Mouse (Mus musculus) A20 (cell line): ENCODE data around the gene Kcnip3.

Source experiments
- DNase-seq: peaks from one replicate; pipeline ENCODE4 v3.0.0-alpha.2; 2011; ENCODE audit warnings: low read depth, low spot score

Kcnip3 gene

GRCm38 (mm10) chr2:127518273-127518672 is 3.6 kb downstream of the Kcnip3 start:
- no peak for DNase-seq

DNA sequence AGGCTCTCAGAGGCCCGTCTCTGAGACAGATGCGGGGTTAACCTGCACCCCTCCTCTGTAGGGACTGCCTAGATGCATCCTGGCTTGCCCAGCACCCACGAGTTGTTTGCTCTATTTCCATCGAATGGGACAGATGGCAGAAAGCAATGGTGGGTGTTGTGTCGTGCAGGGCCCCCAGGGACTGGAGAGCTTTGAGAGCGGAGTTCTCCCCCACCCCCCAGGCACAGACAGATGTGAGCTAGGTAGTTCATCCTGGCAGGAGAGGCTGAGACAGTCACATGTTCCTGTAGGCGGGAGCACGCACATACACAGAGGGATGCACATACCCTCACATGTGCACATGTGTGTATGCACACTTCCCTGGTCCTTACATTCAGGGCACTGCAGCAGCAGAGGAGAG is 4.8 kb downstream of the Kcnip3 start:
- no peak for DNase-seq

DNA sequence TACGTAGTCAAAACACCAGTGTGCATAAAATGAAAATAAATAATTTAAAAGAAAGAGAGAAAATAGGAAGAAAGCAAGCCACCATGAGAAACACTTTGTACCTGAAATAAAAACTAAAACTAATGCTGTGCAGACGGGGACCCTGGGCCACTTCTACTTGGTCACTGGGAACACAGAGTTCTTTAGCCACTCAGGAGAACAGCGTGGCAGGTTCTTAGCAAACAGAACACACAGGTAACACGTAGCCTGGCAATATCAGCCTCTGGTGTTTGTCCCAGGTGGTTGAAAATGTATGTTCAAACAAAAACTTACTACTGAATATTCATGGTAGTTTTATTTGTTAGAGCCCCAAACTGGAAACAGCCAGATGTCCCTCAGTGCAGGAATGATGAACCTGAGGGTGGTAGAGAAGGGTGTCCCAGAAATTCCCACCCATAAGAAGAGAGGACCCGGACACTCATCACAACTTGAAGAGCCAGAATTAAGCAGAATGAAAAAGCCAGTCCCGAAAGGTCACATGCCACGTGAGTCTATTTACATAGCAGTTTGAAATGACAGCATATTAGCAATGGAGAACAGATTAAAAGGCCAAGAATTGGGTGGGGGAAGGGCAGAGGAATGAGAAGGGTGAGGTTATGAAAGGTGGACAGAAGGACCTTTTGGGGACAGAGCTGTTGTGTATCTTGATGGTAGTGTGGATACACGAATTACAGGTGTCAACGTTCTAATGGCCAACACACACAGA is 7.3 kb downstream of the Kcnip3 start:
- no peak for DNase-seq

DNA sequence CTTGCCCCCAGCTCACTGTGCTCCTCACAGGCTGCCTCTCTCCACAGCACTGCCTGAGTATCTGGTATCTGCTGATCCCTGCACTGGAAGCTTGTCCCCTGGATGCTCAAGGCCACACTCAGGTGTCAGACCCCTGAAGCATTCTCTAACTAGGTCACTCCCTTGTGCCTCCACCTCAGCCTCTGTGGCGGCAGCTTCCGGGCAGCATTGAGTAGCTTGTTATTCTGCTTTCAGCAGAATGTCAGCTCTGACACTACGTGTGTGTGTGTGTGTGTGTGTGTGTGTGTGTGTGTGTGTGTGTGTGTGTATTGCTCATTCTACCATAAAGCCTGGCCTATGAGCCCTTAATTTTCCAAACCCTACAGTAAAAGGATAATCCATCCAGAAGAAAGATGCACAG is 8.7 kb downstream of the Kcnip3 start:
- no peak for DNase-seq

DNA sequence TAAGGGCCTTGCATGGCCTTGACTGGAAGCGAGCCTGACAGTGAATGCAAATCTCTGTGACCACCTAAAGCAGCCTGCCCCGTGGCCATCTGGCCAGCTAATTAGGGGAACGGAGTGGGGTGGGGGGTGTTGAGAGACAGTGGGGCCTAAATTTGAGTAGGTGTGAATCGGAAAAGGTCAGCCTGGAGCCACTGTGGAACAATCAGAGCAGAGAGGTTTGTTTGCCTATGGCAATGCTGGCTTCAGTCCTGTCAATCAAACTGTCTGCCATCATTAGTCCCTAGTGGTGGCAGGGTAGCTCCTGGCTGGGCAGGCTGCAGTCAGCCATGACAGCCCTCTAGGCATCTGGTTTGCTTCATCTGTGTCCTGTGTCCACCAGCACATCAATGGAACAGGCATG is 10.5 kb downstream of the Kcnip3 start:
- no peak for DNase-seq

DNA sequence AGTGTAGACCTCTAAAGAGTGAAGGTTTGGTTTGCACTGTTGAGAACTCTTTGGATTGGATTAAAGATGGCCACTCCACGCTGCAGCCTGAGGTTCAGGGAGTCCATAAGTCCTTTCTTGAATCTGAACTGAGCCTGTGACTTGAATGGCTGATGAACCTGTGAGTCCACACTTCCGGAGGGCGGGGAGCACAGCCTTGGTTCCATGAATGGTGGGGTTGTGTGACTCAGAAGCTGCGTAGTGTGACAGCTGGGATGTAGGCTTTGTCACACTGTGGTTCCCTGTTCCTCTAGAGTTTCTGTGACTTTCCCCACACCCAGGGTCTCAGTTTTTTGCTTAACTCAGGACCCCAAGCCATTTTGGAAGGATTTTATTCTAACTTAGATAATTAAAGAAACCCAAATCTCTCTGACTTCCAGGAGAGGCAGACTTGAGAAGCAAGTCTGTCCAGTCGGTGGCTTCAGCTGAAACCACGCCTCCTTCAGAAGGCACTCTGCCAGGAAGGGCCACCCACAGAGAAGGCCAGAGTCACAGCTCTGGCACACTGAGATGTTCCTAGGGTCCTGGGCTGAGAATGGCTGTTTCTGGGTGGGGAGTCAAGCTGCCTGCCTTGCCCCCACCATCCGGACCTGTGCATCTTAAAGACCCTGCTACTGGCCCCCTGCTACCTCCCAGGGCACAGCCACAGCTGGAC is 13.8 kb downstream of the Kcnip3 start:
- no peak for DNase-seq

GRCm38 (mm10) chr2:127507077-127507774 is 14.7 kb downstream of the Kcnip3 start:
- DNase-seq = peak; percentile 72

DNA sequence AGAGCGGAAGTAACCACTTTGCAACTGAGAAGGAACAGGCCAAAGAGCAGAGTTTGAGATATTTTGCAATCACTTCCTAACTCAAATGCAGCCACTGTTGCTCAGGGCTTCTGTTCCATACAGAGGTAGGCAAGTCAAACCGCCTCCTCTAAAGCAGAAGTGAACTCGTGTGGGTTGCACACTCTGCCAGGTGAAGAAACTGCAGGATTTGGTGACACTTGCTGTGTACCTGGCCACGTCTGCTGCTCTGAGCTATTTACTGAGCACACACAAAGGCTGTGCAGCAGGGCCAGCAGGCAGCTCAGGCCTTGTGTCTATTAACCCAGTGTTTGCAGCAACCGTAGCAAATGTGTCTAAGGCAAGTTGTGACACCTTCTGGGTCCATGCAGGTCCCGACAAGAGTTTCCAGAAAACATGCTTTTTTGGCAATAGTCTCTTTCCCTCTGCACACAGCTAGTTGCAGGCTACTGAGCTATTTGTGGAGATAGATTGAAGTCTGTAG is 15.7 kb downstream of the Kcnip3 start:
- no peak for DNase-seq

GRCm38 (mm10) chr2:127505196-127505595 is 16.7 kb downstream of the Kcnip3 start:
- no peak for DNase-seq

GRCm38 (mm10) chr2:127503751-127504549 is 17.9 kb downstream of the Kcnip3 start:
- DNase-seq = no peak

GRCm38 (mm10) chr2:127501061-127501460 is 20.8 kb downstream of the Kcnip3 start:
- DNase-seq = peak; percentile 61

DNA sequence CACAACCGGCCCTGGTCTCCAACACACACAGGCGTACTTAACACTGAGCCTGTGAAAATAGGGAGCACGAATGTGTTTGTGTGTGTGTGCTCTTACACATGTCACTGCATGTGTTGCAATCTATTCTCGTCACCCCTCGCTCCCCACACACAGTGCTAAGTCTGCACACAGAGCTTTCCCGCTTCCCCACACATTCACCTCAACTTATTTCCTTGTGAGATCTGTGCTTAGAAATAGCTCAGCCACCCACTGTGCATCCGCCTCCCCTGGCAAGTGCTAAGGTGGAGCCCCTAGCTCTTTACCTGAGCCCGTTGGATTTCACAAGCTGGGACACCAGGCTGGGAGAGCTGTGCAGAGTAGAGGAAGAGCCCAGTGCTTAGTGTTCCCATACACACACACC is 23.1 kb downstream of the Kcnip3 start:
- DNase-seq = no peak

DNA sequence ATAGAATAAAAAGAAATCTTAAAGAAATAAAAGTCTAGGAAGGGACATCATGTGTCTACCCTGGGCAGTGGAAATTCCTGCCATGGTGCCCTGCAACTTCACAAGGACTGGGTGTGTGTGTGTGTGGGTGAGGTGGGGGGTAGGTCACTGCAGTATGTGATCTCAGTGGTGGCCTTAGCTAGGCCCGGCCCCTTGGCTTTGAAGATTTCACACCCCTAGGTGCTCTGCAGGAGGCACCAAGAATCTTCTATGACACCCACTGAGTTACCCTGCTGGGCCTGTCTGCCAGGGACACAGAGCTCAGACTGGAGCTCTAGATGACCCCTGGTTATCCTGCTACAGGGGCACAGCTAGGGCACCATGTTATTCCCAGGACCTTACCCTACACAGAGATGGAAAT is 25.6 kb downstream of the Kcnip3 start:
- no peak for DNase-seq

- DNase-seq = no peak
Observed at GRCm38 (mm10) chr2:127484476-127485170, 37.3 kb downstream of the Kcnip3 start.

- DNase-seq = no peak
Observed at GRCm38 (mm10) chr2:127483001-127483400, 38.9 kb downstream of the Kcnip3 start.

DNA sequence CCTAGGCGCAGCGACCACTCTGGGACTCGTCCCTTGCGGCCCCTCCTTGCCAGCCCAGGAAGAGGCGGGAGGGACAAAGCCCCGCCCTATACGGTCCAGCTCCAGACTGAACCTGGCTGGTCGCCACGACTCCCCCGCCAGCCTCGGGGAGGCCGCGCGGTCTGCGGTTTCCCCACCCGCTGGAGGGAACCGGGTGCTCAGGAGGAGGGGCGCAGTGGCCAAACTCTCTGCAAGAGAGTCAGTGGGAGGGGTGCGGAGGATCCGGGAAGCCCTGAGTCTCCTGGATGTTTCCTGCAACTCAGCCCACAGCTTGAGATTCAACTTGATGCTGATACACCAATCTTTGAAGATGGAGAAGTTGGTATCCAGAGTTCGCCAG is 39.4 kb downstream of the Kcnip3 start:
- no peak for DNase-seq

DNA sequence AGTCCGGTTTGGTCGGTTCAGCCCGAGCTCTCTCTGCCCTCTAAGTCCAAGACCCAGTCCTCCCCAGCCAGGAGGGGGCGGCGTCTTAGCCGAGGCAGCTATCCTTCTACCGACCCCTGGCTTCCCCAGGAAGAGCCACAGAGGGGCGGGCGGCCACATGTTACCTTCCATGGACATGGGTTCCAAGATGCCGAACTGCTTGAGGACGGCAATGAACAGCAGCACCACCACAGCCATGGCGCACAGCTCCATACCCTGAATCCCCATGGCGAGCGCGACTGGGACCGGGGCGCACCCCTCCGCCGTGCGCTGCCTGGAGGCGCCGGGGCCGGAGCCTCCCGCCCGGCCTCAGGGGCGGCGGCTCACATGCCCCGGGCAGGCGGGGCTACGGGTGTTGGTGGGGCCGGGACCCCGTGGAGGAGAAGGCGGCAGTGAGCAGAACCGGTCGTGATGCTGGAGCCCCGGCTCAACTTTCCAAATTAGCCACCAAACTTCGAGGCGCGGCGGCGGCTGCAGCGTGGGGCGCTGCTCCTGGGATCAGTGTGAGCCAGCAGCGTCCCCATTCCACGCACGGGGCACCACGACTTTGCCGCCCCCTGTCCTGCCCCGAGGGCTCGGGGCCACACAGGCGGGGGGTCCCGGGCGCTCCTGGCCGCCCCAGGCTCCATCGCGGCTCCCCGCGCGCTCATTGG is 39.9 kb downstream of the Kcnip3 start:
- DNase-seq = no peak

DNA sequence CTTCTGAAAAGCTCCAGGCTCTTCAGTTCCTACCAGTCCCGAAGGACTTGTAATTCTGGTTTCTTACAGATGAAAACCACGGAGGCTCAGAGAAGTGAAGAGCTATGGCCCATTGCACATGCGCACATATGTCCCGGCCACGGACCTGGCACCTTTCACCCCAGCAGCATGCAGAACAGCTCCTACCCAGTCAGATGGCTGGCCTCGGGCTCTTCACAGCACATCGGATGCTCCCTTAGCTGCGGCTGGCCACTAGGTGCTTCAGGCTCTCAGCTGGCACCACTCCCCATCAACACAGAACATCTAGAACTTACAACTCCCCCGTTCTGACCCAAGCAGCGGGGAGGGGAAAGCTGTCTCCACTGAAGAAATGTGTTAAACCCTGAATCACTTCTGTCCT is 42.1 kb downstream of the Kcnip3 start:
- no peak for DNase-seq

- no peak for DNase-seq
Observed at GRCm38 (mm10) chr2:127479210-127479609, 42.7 kb downstream of the Kcnip3 start.

GRCm38 (mm10) chr2:127472279-127472678 is 49.6 kb downstream of the Kcnip3 start:
- no peak for DNase-seq

GRCm38 (mm10) chr2:127471281-127471680 is 50.6 kb downstream of the Kcnip3 start:
- DNase-seq = no peak
